Mouse (Mus musculus) CD4-positive naive resting alpha-beta T cell, adult 76 days (primary cell): ENCODE results near the gene Btnl6. TPM values are rescaled to one million over a fixed set of nuclear protein-coding genes. Genes with fewer than 3 reads are reported as not detected.

Experiments used
- total RNA-seq: library from RNA; stranded (reverse); gene quantifications from one replicate; pipeline ENCODE4 v1.2.4, GENCODE M21; 2023

Gene Btnl6
- total RNA-seq: not detected

GRCm38 (mm10) chr17:34517252-34517651, at the start of gene Btnl6:
TSS of gene Btnl6 (minus strand) at chr17:34517352.

DNA sequence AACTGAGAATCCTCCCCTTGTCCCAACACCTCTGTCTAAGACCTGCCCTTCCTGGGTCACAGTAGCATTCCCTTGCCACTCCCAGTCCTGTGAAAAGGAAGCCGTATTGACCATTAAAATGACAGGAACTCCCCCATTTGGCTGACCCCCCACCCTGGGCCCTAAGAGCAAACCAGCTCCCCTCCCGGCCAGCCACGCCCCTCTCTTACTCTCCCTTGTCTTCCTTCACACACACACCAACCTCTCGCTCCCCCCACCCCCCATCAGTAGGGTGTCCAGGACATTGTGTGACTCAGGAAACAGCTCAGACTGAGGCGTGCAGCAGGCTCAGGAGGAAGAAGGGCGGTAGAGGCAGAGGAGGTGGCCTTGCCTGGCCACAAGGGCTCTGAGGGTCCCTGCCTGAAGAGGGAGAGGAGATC, 46.9 kb upstream of the Btnl6 start, which contains the start of gene Notch4:
Notch4 (plus strand) TSS at position 266 of the 419 bp plus-strand sequence.

DNA sequence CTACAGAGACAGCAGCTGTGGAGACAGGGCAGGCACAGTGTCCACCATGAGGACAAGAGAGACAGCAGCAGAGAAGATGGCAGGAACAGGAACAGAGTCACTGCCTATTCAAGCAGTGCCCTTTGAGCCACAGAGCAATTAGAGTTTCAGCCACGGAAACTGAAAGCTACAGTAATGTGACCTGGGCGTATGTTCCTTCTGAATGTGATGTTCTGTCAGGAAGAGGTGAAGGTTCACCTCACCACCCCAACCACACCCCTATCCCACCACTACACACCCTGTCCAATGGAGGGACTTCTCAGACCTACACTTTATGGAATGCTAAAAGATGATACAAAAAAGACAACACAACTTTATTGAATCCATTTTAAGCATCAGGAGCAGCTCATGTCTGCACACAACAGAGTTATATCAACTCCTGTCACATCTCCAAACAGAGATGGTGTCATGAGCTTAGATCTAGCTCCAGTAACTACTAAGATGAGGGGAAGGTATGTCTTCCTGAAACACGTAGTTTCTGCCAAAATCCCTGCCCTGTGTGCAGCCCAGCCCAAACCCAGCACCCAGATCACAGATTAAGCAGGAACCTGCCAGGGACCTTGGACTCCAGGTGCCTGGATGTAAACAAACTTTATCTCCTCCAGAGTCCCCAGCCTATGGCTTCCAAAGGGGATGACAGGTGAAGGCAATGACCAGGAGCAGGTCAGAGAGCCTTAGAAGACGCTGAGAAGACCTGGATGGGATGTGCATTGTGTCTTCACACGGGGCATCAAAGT, 39.7 kb downstream of the Btnl6 start, which contains the start of gene Btnl4:
Btnl4 (minus strand) TSS at position 81 of the 776 bp plus-strand sequence.

Other genes with a start within 250 kb of the Btnl6 start
- 382 TPM for gene H2-Aa, start 229.5 kb downstream of the Btnl6 start, total RNA-seq
- gene H2-Eb1, start 211.5 kb downstream of the Btnl6 start, total RNA-seq: 280 TPM
- 3.8 TPM for gene H2-Eb2, start 191.7 kb downstream of the Btnl6 start, total RNA-seq
- gene Btnl2, start 162.5 kb downstream of the Btnl6 start, total RNA-seq: 0.85 TPM
- 0.35 TPM for gene Btnl1, start 140.2 kb downstream of the Btnl6 start, total RNA-seq
- gene BC051142, start 118.5 kb downstream of the Btnl6 start, total RNA-seq: 4.0 TPM
- gene Btnl4, start 40.0 kb downstream of the Btnl6 start, total RNA-seq: not detected
- gene Notch4, start 46.9 kb upstream of the Btnl6 start, total RNA-seq: 0.38 TPM
- gene Gpsm3, start 72.5 kb upstream of the Btnl6 start, total RNA-seq: 180 TPM
- 48.2 TPM for gene Pbx2, start 73.9 kb upstream of the Btnl6 start, total RNA-seq
- gene Ager, start 80.5 kb upstream of the Btnl6 start, total RNA-seq: 8.7 TPM
- gene Rnf5, start 86.3 kb upstream of the Btnl6 start, total RNA-seq: 29.9 TPM
- 41.1 TPM for gene Agpat1, start 86.9 kb upstream of the Btnl6 start, total RNA-seq
- gene Egfl8, start 98.6 kb upstream of the Btnl6 start, total RNA-seq: 8.4 TPM
- 20.6 TPM for gene Ppt2, start 111.2 kb upstream of the Btnl6 start, total RNA-seq
- 6.9 TPM for gene Prrt1, start 112.2 kb upstream of the Btnl6 start, total RNA-seq
- 1.2 TPM for gene Fkbpl, start 127.4 kb upstream of the Btnl6 start, total RNA-seq
- gene Atf6b, start 129.8 kb upstream of the Btnl6 start, total RNA-seq: 42.3 TPM
- gene Tnxb, start 153.2 kb upstream of the Btnl6 start, total RNA-seq: 0.09 TPM
- gene C4b, start 226.5 kb upstream of the Btnl6 start, total RNA-seq: 0.70 TPM